Mouse (Mus musculus) lung, postnatal 0 days (tissue): ENCODE measurements around the gene Tmem201.

Experiments
- CTCF ChIP-seq: IDR thresholded peaks from 2 replicates; pipeline ENCODE4 v1.5.1; 2016; ENCODE audit warnings: antibody characterized with exemption, mild to moderate bottlenecking
- EP300 ChIP-seq: IDR thresholded peaks from 2 replicates; pipeline ENCODE4 v1.6.1; 2016; ENCODE audit warnings: antibody characterized with exemption, mild to moderate bottlenecking, control low read depth

- TF ChIP-seq EP300 (no peak), CTCF (no peak)
Measured at GRCm38 (mm10) chr4:149684841-149685623, 52.8 kb downstream of the Tmem201 start.
